Mouse (Mus musculus) intestine, embryonic 15.5 days (tissue): ENCODE results near the gene Spock2. TPM values are rescaled to one million over a fixed set of nuclear protein-coding genes. Genes with fewer than 3 reads are reported as not detected.

ENCODE experiments used
- ATAC-seq: fragments of 200-750 bp; cut with Nextera tagmentation; 2 replicates; pipeline ENCODE4 v1.8.0; 2017; ENCODE audit warnings: moderate TSS enrichment, moderate library complexity
- H3K27ac ChIP-seq: fragments of 300-500 bp; sonication (generic); 2 replicates; pipeline ENCODE4 v1.5.1; 2015; ENCODE audit warnings: mild to moderate bottlenecking, inconsistent platforms
- H3K27me3 ChIP-seq: fragments of 300-500 bp; sonication (generic); replicated peaks from 2 replicates; pipeline ENCODE4 v1.6.1; 2015; ENCODE audit warnings: inconsistent platforms
- H3K36me3 ChIP-seq: fragments of 300-500 bp; sonication (generic); 2 replicates; pipeline ENCODE4 v1.6.1; 2015; ENCODE audit warnings: inconsistent platforms
- H3K4me1 ChIP-seq: fragments of 300-500 bp; sonication (generic); replicated peaks from 2 replicates; pipeline ENCODE4 v1.6.1; 2015; ENCODE audit warnings: inconsistent platforms
- H3K4me2 ChIP-seq: fragments of 300-500 bp; sonication (generic); replicated peaks from 2 replicates; pipeline ENCODE4 v1.6.1; 2015; ENCODE audit warnings: mild to moderate bottlenecking, inconsistent platforms
- H3K4me3 ChIP-seq: fragments of 300-500 bp; sonication (generic); replicated peaks from 2 replicates; pipeline ENCODE4 v1.5.1; 2015; ENCODE audit warnings: inconsistent platforms
- H3K9ac ChIP-seq: fragments of 300-500 bp; sonication (generic); 2 replicates; pipeline ENCODE4 v1.6.1; 2015; ENCODE audit warnings: inconsistent platforms
- H3K9me3 ChIP-seq: fragments of 300-500 bp; sonication (generic); 2 replicates; pipeline ENCODE4 v1.6.1; 2016; ENCODE audit warnings: inconsistent platforms
- WGBS: fragments of 180-500 bp; shearing (Covaris S2); methylation state at CpG from one replicate; pipeline ENCODE4 v1.1.7; 2015; 5-methylcytosine and 5-hydroxymethylcytosine counted together
- polyA plus RNA-seq: library from polyadenylated mRNA; unstranded; fragments of >200 nt; fragmentation: Nextera tagmentation; extraction: Ambion mirVana; gene quantifications from 2 replicates; pipeline ENCODE4 v1.2.1, GENCODE M21; 2015

Gene Spock2
- polyA plus RNA-seq, 1 experiment from 2014 or later: 3.7 TPM

- peaks cover 21% of the 10 kb centered on the region for H3K4me1 ChIP-seq
- no peak for ATAC-seq
- H3K36me3 ChIP-seq: no peaks in the 10 kb centered on the region
- H3K27ac ChIP-seq: no peak overlapping the region
- 79% methylated on average over 4 of the region's 4 CpGs for WGBS
- H3K9ac ChIP-seq: no peak overlapping the region
- no peak overlapping the region for H3K4me2 ChIP-seq
- no peaks in the 10 kb centered on the region for H3K9me3 ChIP-seq
- H3K27me3 ChIP-seq: no peaks in the 10 kb centered on the region
- H3K4me3 ChIP-seq: no peak overlapping the region
Observed at GRCm38 (mm10) chr10:60084065-60084464, 22.0 kb upstream of the Spock2 start.

DNA sequence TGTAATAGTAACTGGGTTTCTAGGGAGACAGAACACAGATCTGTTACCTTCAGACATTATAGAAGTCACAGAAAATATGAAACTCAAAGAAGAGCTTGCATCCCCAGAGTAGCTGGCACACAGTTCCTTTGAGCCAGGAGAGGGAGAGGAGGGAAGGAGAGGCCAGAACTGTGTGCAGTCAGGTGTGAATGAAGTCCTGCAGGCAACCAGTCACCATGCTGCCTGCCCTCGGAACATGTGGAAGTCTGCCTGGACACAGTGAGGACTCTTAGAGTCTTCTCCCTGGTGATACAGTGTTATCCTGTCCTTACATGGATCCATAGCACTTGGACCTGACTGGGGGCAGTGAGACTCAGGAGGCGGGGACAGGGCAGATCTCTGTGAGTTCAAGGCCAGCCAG is 13.7 kb upstream of the Spock2 start:
- Histone ChIP-seq H3K27ac (no peak overlapping the region), H3K9me3 (no peaks in the 10 kb centered on the region), H3K36me3 (no peaks in the 10 kb centered on the region), H3K4me3 (no peak overlapping the region), H3K4me1 (no peaks in the 10 kb centered on the region), H3K9ac (no peak overlapping the region), H3K4me2 (no peak overlapping the region), H3K27me3 (no peaks in the 10 kb centered on the region)
- 95% methylated on average over 2 of the region's 2 CpGs for WGBS
- no peak for ATAC-seq

DNA sequence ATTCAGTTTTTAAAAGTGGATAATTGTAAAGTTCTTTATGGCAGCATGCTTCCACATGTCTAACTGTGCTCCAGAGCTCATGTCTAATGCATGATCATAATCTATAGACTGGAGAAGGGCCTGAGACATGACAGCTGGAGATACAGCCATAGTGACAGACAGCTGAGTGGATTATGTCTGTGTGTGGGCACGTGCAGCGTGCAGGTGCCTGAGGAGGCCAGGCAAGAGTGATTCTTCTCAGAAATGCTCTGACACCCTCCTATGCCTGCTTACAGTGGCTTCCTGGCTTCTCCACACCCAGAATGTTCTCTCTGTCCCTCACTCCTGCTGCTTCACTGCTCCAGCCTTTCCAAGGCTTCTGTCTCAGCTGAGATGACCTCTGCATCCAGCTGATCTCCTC is 12.3 kb upstream of the Spock2 start:
- Histone ChIP-seq H3K9me3 (no peaks in the 10 kb centered on the region), H3K4me3 (no peak overlapping the region), H3K4me1 (no peaks in the 10 kb centered on the region), H3K36me3 (no peaks in the 10 kb centered on the region; the same call in 1 of the 2 replicates), H3K4me2 (no peak overlapping the region), H3K27ac (no peak overlapping the region), H3K9ac (no peak overlapping the region), H3K27me3 (no peaks in the 10 kb centered on the region)
- no peak for ATAC-seq
- 87% methylated on average over 2 of the region's 2 CpGs for WGBS

DNA sequence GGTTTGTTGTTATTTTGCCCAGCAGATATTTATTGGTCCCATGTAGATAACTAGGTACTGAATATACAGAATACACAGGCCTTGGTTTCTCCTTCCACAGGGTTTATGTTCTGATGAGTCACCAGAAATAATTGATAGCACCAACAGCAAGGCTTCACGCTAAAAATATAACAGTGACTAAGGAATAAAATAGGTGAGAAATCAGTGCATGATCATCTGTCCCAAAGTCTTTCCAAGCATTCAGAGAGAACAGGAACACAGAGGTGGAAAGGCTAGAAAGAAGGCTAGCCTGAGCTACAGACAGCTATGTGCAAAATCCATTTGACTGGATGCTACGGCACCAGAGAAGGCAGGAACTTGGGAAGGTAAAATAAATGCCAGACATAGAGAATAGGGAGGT is 10.5 kb upstream of the Spock2 start:
- H3K27ac ChIP-seq: no peak overlapping the region
- H3K9me3 ChIP-seq: no peaks in the 10 kb centered on the region
- no peak for ATAC-seq
- no peak overlapping the region for H3K9ac ChIP-seq
- no peaks in the 10 kb centered on the region; the same call in 1 of the 2 replicates for H3K36me3 ChIP-seq
- no peak overlapping the region for H3K4me2 ChIP-seq
- WGBS: 87% methylated on average over 2 of the region's 2 CpGs
- no peak overlapping the region for H3K4me3 ChIP-seq
- H3K27me3 ChIP-seq: no peaks in the 10 kb centered on the region
- H3K4me1 ChIP-seq: no peaks in the 10 kb centered on the region

GRCm38 (mm10) chr10:60096302-60096701 is 9.7 kb upstream of the Spock2 start:
- H3K9me3 ChIP-seq: no peaks in the 10 kb centered on the region

GRCm38 (mm10) chr10:60097146-60097545 is 8.9 kb upstream of the Spock2 start:
- Histone ChIP-seq H3K27ac (no peak overlapping the region), H3K9ac (no peak overlapping the region), H3K36me3 (no peaks in the 10 kb centered on the region; the same call in 1 of the 2 replicates), H3K27me3 (no peaks in the 10 kb centered on the region), H3K9me3 (no peaks in the 10 kb centered on the region), H3K4me2 (no peak overlapping the region), H3K4me1 (no peaks in the 10 kb centered on the region), H3K4me3 (no peak overlapping the region)
- WGBS: 84% methylated on average over 9 of the region's 9 CpGs
- no peak for ATAC-seq

More at GRCm38 (mm10) chr10:60096302-60096701, 9.7 kb upstream of the Spock2 start:
- Histone ChIP-seq H3K27ac (no peak overlapping the region), H3K27me3 (no peaks in the 10 kb centered on the region), H3K4me2 (no peak overlapping the region), H3K4me3 (no peak overlapping the region), H3K9ac (no peak overlapping the region), H3K36me3 (no peaks in the 10 kb centered on the region; the same call in 1 of the 2 replicates), H3K4me1 (no peaks in the 10 kb centered on the region)
- 45% methylated on average over 1 of the region's 1 CpGs for WGBS
- no peak for ATAC-seq

GRCm38 (mm10) chr10:60097774-60098173 is 8.2 kb upstream of the Spock2 start:
- Histone ChIP-seq H3K4me2 (no peak overlapping the region), H3K27ac (no peak overlapping the region), H3K36me3 (no peaks in the 10 kb centered on the region; the same call in 1 of the 2 replicates), H3K27me3 (no peaks in the 10 kb centered on the region), H3K9ac (no peak overlapping the region), H3K4me1 (no peaks in the 10 kb centered on the region), H3K4me3 (no peak overlapping the region), H3K9me3 (no peaks in the 10 kb centered on the region)
- ATAC-seq: no peak
- 54% methylated on average over 5 of the region's 5 CpGs for WGBS

DNA sequence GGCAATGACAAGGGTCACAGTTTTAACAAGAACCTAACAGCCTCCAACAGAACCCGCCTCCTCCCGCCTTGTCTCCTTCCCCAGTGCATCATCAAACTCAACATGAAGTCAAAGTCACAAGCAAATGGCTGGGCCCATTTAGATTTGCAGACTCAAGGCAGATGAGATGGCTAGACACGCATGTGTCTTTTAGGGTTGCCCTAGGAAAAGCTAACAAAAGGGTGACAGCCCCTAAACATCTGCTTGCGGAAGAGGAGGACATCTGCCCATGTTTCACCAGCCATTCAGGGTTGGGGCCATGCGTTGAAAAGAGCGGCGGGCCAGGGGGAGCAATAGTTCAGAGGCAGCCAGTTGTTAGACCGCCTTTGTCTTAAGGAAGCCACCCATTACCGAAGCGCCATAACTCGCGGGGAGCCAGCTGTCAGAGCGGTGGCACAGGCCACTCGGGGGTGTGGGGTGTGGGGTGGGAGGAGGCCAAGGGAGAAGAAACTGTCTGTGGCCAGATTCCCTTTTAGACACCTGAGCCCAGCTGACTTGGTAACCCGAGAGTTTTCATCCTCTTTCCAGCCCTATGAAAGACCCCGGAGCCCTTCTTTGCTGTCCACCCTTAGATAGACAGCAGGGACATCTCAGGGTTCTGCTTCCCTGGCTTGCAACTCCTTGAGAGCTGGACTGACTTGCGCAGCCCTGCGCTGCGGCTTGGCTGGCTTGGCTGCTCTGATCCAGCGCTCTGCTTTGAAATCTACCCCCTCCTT is 451 bp upstream of the Spock2 start:
- peak overlapping the region; percentile 100 for H3K4me2 ChIP-seq
- 25% methylated on average over 20 of the region's 20 CpGs for WGBS
- ATAC-seq: no peak; the same call in 1 of the 2 replicates
- peaks cover 13% of the 10 kb centered on the region for H3K4me1 ChIP-seq
- H3K9ac ChIP-seq: no peak overlapping the region
- peaks cover 32% of the 10 kb centered on the region for H3K27me3 ChIP-seq
- no peak overlapping the region for H3K27ac ChIP-seq
- H3K9me3 ChIP-seq: no peaks in the 10 kb centered on the region
- H3K4me3 ChIP-seq: peak overlapping the region; percentile 56; the same call in 1 of the 2 replicates
- no peaks in the 10 kb centered on the region for H3K36me3 ChIP-seq

- no peak overlapping the region for H3K27ac ChIP-seq
Observed at GRCm38 (mm10) chr10:60106531-60107186, 640 bp downstream of the Spock2 start.

DNA sequence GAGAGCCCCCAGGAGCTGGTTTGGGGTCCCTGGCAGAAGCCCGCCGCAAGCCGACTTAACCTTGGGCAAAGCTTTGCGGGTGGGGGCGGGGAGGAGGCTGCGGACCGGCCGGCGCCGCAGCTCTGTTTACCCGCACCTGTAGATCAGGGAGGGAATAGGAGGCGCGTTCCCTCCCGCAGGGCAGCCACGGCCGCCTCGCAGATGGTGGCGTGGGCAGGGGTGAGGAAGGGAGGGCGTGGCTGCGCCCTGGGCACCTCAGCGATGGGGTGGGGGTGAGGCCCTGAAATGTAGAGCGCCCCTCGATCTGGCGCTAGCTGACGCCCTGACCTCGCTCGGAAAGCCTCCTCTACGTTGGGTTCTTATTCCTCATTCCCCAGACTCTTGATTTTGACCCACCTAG is 1.4 kb downstream of the Spock2 start:
- Histone ChIP-seq H3K27ac (no peak overlapping the region), H3K9ac (peak overlapping the region; percentile 62), H3K4me2 (peak overlapping the region; percentile 100), H3K4me3 (peak overlapping the region; percentile 56), H3K36me3 (no peaks in the 10 kb centered on the region), H3K27me3 (peaks cover 32% of the 10 kb centered on the region), H3K9me3 (no peaks in the 10 kb centered on the region), H3K4me1 (peaks cover 13% of the 10 kb centered on the region)
- WGBS: 4% methylated on average over 28 of the region's 28 CpGs
- ATAC-seq: 0 out of 2 replicates have a peak, but pooled peaks have one; percentile 1

More at GRCm38 (mm10) chr10:60106531-60107186, 640 bp downstream of the Spock2 start:
- H3K9me3 ChIP-seq: no peaks in the 10 kb centered on the region
- WGBS: under 1% methylated on average over 57 of the region's 57 CpGs
- H3K4me2 ChIP-seq: peak overlapping the region; percentile 100
- peaks cover 32% of the 10 kb centered on the region for H3K27me3 ChIP-seq
- peaks cover 13% of the 10 kb centered on the region for H3K4me1 ChIP-seq
- no peaks in the 10 kb centered on the region for H3K36me3 ChIP-seq
- peak overlapping the region; percentile 56 for H3K4me3 ChIP-seq
- peak; percentile 73 for ATAC-seq
- H3K9ac ChIP-seq: peak overlapping the region; percentile 62

DNA sequence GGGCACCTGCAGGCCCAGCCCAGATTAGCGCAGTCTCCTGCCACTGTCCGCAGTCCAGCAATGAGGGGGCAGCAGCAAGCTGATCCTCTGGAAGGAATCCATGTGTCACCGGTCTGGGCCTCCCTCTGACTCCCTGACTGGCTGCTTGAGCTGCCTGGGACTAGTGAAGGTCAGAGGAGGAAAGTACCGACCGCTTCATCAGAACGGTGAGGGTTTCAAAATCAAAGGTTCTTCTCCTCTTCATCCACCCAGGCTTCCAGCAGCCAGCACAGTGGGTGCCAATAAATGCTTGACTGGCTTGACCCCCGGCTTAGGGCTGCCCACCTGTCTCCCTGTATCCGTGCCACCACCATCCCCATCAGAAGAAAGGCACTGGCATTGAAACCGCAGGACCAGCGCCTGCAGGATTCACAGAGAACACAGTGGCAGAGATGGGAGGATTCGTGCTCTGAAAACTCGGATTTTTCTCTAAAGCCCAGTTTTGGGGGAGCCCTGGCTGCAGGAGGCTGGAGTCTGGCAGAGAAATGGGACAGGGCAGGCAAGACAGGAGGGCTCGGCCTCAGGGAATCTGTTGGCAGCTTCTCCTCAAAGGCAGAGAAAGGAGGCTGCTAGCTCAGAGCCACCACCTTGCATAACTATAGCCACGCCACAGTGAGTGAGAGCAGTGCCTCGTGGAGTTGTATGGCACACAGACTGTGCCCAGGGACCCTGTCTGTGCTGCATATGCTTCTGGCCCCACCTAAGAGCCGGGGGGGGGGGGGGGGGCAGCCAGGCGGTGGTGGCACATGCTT is 2.5 kb downstream of the Spock2 start:
- H3K4me1 ChIP-seq: peaks cover 13% of the 10 kb centered on the region

GRCm38 (mm10) chr10:60109336-60109735 is 3.3 kb downstream of the Spock2 start:
- Histone ChIP-seq H3K9ac (no peak overlapping the region), H3K9me3 (no peaks in the 10 kb centered on the region), H3K36me3 (no peaks in the 10 kb centered on the region), H3K4me2 (no peak overlapping the region), H3K27ac (no peak overlapping the region), H3K27me3 (peaks cover 32% of the 10 kb centered on the region), H3K4me1 (peaks cover 13% of the 10 kb centered on the region), H3K4me3 (no peak overlapping the region)
- 82% methylated on average over 8 of the region's 8 CpGs for WGBS
- ATAC-seq: no peak

More for the DNA sequence above, 2.5 kb downstream of the Spock2 start:
- H3K27ac ChIP-seq: no peak overlapping the region
- H3K9ac ChIP-seq: no peak overlapping the region
- ATAC-seq: no peak
- no peaks in the 10 kb centered on the region for H3K36me3 ChIP-seq
- no peak overlapping the region for H3K4me3 ChIP-seq
- no peak overlapping the region for H3K4me2 ChIP-seq
- peaks cover 32% of the 10 kb centered on the region for H3K27me3 ChIP-seq
- 67% methylated on average over 16 of the region's 17 CpGs for whole genome bisulfite sequencing
- no peaks in the 10 kb centered on the region for H3K9me3 ChIP-seq
